Comparison of ENCODE assay signal across 8 mouse cellular contexts in genomic region chr7:121120143-121120818, GRCm38 (mm10). TPM values are rescaled to one million over a fixed set of nuclear protein-coding genes. Genes with fewer than 3 reads are reported as not detected.
A peak's percentile ranks its signal among the peaks of the same experiment; 100 is the strongest.
DNase-seq lines count a peak whose midpoint lies in the region; ATAC-seq and TF ChIP-seq lines count a peak whose summit lies in the region.

No protein-coding gene starts in this region.

- no peaks in the 10 kb centered on the region for H3K27me3 ChIP-seq in Patski
- H3K27me3 ChIP-seq in hindbrain, embryonic 15.5 days, result no peaks in the 10 kb centered on the region

- 0 out of 2 replicates have a peak, but pooled peaks cover 2% of the 10 kb centered on the region for H3K4me1 ChIP-seq in hindbrain, embryonic 15.5 days (replicated peaks)

- no peak overlapping the region for H3K9ac ChIP-seq in hindbrain, embryonic 15.5 days

- peak; percentile 28 for DNase-seq in Patski (ENCODE audit: low read depth, low spot score)
- peak; percentile 93 to 95 for DNase-seq in cerebellum, postnatal 14 days
- peak; percentile 88 to 89 for DNase-seq in frontal cortex, postnatal 25 days (ENCODE audit: low spot score in 2 of 2)
- peak; percentile 68 to 84 for DNase-seq in layer of hippocampus, postnatal 36 days
- peak; percentile 56 to 87 for DNase-seq in lung, postnatal 4 days
- DNase-seq in retina, postnatal 1 day, result peak; percentile 87
- DNase-seq in thymus, postnatal 4 days, result peak; percentile 83

- no peak overlapping the region for H3K4me2 ChIP-seq in hindbrain, embryonic 15.5 days

- 11% methylated on average over 10 of the region's 10 CpGs for WGBS in hindbrain, embryonic 15.5 days

- in situ Hi-C loops in Patski (cut with MboI; ENCODE audit: low pct_unique_long_range_greater_than_20kb), result loop anchor here (10.0 kb wide), 1 partner anchor 285 kb away; no protein-coding TSS in a partner anchor

- H3K36me3 ChIP-seq in hindbrain, embryonic 15.5 days, result no peaks in the 10 kb centered on the region

- POLR2A ChIA-PET in Patski (lab: Charles Lee), result no interaction called here

- H3K9me3 ChIP-seq in hindbrain, embryonic 15.5 days, result no peaks in the 10 kb centered on the region

- CTCF ChIA-PET in Patski (lab: Charles Lee), result interaction anchor here (0.7 to 1.8 kb wide), 12 partner anchors 9 to 203 kb away, joined by 3 to 7 read pairs (median 4); partner anchors contain the start of genes Igsf6 and Polr3e

- H3K27ac ChIP-seq in hindbrain, embryonic 15.5 days (replicated peaks), result no peak overlapping the region

- H3K4me3 ChIP-seq in hindbrain, embryonic 15.5 days, result no peak overlapping the region

- ATAC-seq in Patski, result peak; percentile 55
- ATAC-seq in hindbrain, embryonic 15.5 days (ENCODE audit: low FRiP score, low read depth), result peak; percentile 89

- TF ChIP-seq CTCF in Patski (IDR thresholded peaks at IDR 0.05), result peak; percentile 84

RNA-seq across cellular contexts. Expression of gene Otoa, which starts 38.8 kb away (rescaled TPM):
- polyA plus RNA-seq in Patski (2021), result 0.09 TPM
- 0.12 and 0.27 TPM in 2 replicates for polyA plus RNA-seq in hindbrain, embryonic 15.5 days (2015; fragmentation: Nextera tagmentation; extraction: Ambion mirVana)
- under 1 TPM; 0.32 to 0.51 TPM for total RNA-seq in layer of hippocampus, postnatal 36 days (2021)

RNA-seq across cellular contexts. Expression of gene Igsf6, which starts 45.9 kb away (rescaled TPM):
- 0.17 TPM for polyA plus RNA-seq in Patski (2021)
- 0.87 and 1.7 TPM in 2 replicates for polyA plus RNA-seq in hindbrain, embryonic 15.5 days (2015; fragmentation: Nextera tagmentation; extraction: Ambion mirVana)
- total RNA-seq in layer of hippocampus, postnatal 36 days (2021), result under 1 TPM in 1 of 2 experiments, not detected in 1; 0.20 TPM

Comparison
In these comparisons a context has a peak if more than half of its experiments do, and no peak if none do; other contexts are left out.
1. DNase-seq: peak in every context shown above with its lines; median percentile 94 in cerebellum, postnatal 14 days; 88 in frontal cortex, postnatal 25 days; 87 in retina, postnatal 1 day; 83 in thymus, postnatal 4 days; 76 in layer of hippocampus, postnatal 36 days; 72 in lung, postnatal 4 days; 28 in Patski.